Mouse (Mus musculus) yolk sac, embryonic 10.5 days (tissue): ENCODE data around the gene Zbtb26.

Experiments
- DNase-seq: peaks from one replicate; pipeline ENCODE4 v3.0.0-alpha.2; 2017; ENCODE audit warnings: low spot score

Gene Zbtb26

DNA sequence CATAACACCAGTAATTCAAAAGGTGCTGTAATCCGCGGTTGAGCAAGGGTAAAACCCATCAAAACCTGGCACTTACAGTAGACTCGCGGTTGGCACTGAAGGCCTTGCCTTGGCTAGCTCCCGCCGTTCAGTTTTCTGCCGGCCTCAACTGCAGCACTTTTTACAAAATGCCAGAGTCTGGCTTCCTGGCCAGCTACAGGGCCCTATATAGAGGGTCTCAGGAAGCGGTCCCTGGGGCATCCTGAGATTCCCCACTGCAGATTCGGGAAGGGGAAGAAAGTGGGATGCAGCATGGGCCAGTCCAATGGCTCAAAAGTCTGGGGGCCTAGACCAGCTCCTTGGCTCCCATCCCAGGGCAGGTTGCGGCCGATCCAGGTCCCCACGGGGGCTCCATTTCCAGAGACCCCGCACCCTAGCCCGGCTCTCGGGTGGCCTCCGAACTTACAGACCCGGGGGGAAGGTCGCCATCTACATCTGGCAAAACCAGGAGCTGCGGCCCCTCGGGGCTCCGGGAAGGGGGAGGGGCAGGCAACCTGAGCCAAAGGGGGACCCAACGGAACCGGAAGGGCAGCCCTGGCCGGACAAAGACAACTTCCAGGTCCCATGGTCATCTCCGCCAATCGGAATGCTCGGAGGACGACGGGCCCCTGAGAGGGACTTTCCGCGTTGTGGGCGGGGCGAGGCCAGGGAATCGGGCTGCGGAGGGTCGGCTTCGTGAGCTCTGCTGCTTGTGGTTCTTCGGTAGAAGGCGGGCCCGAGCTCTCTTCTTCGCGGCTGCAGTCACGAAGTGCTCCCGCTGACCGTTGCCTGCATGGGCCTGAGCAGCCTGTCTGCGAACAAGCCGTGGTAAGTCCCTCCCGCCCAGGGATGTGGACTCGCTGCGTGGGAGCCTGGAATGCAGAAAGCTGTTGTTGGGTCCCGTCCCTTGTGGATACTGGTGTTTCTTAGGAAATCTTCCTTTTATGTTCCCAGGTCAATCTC lies at the start of gene Zbtb26, which contains the start of the genes Zbtb6 and Rabgap1:
Gene Zbtb26, minus strand, starts transcription at position 525 of the 981 bp plus-strand sequence.
Gene Zbtb6, minus strand, starts transcription at position 561 of the 981 bp plus-strand sequence.
Gene Rabgap1, plus strand, starts transcription at position 669 of the 981 bp plus-strand sequence.
- peak; percentile 97 for DNase-seq

- DNase-seq, result no peak
These were observed 46.0 kb upstream of the Zbtb26 start for GRCm38 (mm10) chr2:37488956-37489355.

DNA sequence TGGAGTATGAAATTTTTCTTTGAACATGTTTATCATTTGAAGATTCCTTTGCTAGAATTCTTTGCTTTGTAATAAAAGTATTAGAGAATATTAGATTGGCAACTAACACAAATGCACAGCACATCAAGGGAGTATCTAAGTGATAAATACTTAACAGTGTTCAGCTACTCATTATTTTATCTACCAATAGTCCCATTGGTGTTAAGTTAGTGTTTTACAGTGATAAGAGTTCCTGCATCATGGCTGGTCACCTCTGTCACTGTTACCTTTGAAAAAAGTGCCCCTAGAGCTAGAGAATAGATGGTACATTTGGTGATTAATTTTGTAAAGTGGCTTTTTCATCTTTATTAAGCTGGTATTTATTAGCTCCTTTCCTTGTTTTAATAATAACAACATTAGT lies 43.5 kb upstream of the Zbtb26 start:
- DNase-seq, result no peak

DNA sequence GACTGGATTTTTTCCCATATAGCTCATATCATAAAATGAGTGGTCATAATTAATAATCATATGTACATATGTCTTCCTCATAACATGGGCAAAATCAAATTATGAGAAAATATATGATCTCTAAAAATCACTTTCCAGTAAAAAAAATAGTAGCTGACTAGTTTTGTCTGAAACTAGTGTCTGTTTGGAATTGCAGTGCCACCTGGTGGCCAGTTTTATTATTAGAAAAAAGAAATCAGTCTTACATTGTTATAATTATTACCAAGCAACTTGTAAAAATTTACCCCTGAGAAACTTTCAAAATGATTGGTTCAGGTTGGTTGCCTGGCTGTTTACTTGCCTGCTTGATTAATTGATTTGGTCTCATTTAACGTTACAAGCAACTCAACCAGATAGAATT lies 42.4 kb upstream of the Zbtb26 start:
- no peak for DNase-seq

GRCm38 (mm10) chr2:37484165-37484564 lies 41.2 kb upstream of the Zbtb26 start:
- no peak for DNase-seq

DNA sequence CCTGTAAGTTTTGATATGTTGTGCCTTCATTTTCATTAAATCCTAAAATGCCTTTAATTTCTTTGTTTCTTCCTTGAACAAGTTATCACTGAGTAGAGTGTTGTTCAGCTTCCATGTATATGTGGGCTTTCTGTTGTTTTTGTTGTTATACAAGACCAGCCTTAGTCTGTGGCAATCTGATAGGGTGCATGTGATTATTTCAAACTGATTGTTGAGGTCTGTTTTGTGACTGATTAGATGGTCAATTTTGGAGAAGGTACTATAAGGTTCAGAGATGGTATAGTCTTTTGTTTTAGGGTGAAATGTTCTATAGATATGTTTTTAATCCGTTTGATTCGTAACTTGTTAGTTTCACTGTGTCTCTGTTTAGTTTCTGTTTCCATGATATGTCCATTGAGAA lies 37.1 kb upstream of the Zbtb26 start:
- DNase-seq, result no peak

- DNase-seq, result no peak
These were observed 36.6 kb upstream of the Zbtb26 start for GRCm38 (mm10) chr2:37479559-37479958.

DNA sequence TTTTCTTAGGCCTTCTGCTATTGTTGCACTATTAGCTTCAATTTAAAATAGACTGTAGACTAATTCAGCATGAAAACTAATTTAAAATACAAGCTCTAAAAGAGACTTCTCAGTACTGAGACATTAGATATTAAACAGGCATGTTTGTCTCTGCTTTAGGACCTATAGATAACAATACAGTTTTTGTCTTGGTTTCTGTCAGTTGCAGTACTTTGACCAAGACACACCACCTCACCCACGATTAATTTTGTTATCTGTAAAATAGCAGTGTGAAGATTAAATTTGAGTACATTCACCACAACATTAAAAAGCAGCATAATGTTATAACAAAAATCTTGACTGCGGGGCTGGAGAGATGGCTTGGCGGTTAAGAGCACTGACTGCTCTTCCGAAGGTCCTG lies 23.3 kb upstream of the Zbtb26 start:
- DNase-seq, result no peak

GRCm38 (mm10) chr2:37460707-37461106 lies 17.8 kb upstream of the Zbtb26 start:
- no peak for DNase-seq

- DNase-seq, result no peak
These were observed 9.4 kb upstream of the Zbtb26 start for GRCm38 (mm10) chr2:37452376-37452760.

DNA sequence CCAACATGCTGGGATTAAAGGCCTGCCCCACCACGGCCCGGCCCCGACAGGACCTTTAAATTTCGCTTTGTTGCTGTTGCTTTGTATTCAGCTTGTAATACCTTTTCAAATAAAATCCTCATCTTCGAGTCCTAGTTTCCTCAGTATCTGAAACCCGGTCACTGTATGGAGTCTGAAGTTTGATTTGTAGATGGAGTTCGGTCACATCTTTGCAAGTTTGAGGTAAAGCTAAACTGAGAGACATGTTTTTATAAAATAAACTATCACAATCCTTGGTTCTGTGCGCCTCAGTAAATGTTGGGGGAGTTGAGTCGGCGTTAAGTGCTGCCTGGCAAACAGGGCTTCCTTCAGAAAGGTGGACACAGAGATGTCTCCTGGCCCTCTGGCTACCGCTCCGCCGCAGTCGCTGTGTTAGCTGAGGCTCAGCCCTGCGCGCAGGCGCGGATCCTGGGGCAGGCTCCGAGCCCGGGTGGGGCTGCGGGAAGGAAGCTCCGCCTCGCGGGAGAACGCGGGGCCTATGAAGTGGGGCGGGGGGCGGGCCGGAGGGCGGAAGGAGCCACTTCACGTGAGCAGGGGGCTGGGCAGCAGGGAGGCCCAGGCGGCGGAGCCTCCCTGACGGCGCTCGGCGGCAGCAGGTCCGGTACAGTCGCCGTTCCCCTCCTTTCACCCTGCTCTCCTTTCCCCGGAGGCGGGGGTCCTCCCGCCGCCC lies 8.9 kb upstream of the Zbtb26 start:
- peak; percentile 95 for DNase-seq

GRCm38 (mm10) chr2:37431609-37432008 lies 11.3 kb downstream of the Zbtb26 start:
- DNase-seq, result no peak

GRCm38 (mm10) chr2:37430593-37431464 lies 12.1 kb downstream of the Zbtb26 start:
- peak; percentile 90 for DNase-seq

GRCm38 (mm10) chr2:37423671-37424070 lies 19.3 kb downstream of the Zbtb26 start:
- DNase-seq, result no peak

GRCm38 (mm10) chr2:37422306-37423304 lies 20.3 kb downstream of the Zbtb26 start, which contains the start of gene Rc3h2:
TSS of gene Rc3h2 (minus strand) at chr2:37422903.
- DNase-seq, result peak; percentile 96

- no peak for DNase-seq
These were observed 21.0 kb downstream of the Zbtb26 start for GRCm38 (mm10) chr2:37421903-37422302.

DNA sequence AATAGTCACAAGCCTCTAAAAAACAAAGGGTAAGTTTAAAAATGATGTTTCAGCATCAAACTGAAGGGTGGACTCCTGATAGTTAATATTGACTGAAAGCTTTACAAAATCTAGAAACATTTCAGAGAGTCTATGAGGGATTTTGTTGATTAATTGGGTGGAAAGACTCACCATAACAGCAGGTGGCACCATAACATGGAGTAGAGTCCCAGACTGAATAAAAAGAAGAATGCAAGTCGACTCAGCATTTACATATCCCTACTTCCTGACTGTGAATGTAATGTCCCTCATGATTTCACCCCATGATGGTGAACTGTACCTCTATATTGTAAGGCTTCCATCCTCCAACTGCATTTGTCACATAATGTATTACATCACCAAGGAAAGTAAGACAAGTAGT lies 47.4 kb downstream of the Zbtb26 start:
- DNase-seq, result no peak

DNA sequence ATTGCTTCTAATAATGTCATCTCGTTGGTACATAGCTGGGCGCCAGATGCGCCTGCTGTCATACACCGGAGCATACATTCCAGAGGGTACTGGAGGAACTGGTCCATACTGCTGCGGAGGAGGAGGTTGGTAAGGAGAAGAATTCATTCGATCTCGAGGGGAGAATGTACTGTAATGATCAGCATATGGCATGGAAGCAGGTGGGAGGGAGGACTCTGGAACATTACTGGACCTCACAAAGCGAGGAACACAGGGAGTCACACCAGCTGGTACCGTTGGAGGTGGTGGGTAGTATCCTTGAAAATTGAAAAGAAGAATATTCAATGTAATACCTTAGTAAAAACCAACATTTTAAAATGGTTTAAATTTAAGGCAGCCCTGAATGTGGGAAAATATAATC lies 60.0 kb downstream of the Zbtb26 start:
- DNase-seq, result no peak
